Mouse (Mus musculus): ENCODE results near the gene Snx6.
"Not testable (repeated sequence)": the region's sequence is repeated elsewhere in the genome, so short reads cannot be mapped to it uniquely, and the experiment has no call there.

The Snx6 gene

DNA sequence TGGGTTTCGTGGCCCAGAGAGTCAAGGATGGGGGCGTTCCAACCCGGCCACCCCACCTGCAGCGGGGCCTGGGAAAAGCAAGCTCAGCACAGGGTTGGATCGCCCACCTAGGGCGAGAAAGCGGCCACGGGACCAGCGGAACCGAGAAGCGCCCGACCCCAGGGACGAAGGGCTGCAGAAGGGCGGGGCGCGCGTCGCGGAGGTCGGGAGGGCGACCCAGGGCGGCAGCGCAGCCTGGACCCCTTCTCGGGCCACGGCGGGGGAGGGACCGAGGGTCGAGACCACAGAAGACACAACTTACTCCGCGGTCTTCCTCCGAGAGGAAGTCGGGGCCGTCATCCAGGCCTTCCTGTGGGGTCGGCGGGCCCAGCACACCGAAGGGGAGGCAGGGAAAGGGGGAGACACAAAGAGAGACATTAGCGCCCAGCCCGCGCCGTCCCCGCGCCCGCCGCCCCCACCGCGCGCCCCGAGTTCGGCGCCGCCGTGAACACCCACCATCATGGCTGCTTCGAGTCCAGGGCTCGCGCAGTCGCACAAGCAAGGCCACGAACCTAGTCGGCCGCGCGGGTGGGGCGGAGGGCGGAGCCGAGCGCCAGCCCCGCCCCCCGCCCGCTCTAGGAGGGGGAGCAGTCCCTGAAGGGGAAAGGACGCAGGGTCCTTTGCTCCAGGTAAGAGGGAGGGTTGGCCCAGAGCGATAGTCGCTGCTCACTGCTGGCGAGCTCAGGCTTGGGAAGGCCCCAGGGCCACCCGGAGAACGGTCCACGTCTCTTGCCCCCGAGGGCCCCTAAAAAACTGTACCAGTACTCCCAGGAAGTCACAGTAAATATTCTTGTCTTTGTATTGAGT, at the start of gene Snx6:
Snx6 (minus strand) TSS at position 551 of the 846 bp plus-strand sequence.
- peak; percentile 80 to 87 for DNase-seq

DNA sequence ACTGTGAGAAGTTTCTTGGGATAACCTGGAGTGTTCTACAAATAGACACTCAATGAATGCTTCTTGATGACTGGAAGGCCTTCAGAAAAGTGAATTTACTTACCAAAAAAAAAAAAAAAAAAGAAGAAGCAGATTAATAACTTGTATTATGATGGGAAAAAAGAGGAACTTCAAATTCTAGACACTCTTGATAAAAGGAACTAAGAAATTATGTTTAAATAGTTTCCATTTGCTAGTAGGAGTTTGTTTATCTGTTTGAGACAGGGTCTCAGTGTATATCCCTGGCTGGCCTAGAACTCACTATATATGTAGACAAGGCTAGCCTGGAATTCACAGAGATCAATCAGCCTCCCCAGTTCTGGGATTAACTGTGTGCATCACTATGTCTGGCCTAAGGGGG, 48.9 kb upstream of the Snx6 start:
- no peak for DNase-seq

DNA sequence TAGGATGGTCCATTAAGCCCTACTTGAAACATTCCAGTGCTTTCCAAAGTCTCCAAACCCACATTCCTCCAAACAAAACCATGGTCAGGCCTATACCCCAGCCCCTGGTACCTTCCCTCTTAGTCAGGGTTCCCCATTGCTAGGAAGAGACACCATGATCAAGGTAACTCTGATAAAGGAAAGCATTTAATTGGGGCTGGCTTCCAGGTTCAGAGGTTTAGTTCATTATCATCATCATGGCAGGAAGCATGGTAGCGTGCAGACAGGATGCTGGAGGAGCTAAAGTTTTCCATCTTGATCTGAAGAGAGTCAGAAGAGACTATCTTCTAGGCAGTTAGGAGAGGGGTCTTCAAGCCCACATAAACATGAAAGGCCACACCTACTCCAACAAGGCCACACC, 46.1 kb upstream of the Snx6 start:
- no peak for DNase-seq

DNA sequence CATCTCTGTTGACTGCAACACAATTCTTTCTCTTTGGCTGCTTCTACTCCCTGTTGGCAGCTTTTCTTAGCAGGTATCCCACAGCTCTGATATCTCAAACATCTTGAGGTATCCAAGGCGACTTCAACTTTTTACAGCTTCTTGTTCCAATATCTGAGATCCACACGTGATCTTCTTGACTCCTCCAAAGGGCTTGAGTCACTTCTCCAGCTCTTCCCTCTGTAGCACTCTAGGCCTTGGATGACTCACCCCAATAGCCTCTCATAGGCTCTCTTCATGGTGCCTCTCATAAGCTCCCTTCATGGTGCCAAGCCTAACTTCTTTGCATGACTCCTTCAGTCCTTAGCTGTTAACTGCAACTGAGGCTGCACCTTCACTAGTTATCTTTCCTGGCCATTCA, 44.3 kb upstream of the Snx6 start:
- no peak for DNase-seq

DNA sequence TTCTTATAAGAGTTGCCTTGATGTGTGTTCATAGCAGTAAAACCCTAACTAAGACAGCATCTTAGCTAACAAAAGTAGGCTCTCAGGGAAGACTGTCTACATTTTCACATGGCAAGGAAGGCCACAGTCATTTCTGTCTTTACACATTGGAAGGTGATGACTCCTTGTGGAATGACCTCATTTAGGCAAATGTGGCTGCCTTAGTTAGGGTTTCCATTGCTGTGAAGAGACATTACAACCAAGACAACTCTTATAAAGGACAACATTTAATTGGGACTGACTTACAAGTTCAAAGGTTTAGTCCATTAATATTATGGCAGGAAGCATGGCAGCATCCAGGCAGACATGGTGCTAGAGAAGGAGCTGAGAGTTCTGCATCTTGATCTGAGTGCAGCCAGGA, 43.4 kb upstream of the Snx6 start:
- no peak for DNase-seq

DNA sequence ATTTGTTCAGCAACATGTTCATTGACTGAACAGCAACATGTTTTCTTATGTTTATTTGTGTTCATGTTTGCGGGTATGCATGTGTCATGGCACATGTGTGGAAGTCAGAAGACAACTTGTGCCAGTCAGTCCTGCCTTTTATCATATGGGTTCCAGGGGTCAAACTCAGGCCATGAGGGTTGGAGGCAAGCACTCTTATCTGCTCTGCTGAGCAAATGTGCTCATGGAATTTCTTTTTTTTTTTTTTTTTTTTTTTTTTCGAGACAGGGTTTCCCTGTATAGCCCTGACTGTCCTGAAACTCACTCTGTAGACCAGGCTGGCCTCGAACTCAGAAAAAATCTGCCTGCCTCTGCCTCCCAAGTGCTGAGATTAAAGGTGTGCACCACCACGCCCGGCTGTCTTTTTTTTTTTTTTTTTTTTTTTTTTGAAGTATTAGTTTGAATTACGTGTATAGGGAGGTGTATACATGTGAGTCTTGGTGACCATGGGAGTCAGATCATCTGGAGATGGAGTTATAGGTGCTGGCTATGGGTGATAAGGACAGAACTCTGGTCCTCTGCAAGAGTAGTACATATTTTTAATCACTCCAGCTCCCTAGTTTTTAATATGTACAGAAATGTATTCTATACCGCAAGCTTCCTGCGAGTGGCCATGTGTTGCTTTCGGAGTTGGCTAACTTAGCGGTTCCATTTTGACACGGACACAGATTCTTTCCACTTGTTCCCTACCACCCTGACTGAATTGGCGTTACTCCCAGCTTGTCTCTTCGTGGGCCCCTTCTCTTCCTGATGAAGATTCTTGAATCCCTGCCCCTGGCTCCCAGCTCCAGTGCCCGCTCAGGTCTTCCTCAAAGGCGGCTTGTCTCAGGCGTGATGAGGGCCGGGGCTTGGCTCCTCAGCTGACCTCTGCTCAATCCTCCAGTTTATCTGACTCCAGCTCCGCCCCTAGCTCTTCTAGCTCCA, 40.4 kb upstream of the Snx6 start:
- no peak for DNase-seq

DNA sequence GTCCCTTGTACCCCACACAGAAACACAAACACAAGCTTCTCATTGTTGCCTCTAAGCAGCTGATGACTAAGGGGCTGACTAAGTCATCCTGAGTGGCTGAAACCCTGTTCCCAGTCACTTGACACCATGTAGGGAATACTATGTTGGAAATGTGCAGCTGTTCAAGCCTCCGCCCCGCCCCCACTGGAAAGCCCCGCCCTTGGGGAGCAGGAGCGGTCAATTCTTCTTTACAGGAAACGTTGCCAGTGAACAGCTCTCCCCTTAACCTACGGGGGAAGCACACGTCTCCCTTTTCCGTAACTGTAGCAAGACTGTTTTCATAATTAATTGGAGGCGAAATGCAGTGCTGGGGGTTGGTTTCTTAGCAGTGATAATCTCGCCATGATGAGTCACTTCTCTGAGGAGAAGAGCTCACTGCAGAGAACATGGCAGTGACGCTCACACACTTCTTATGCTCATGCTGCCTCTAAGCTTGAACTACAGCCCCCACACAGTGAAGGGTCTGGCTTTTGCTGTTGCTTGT, 39.5 kb upstream of the Snx6 start:
- peak; percentile 16 to 24 for DNase-seq

DNA sequence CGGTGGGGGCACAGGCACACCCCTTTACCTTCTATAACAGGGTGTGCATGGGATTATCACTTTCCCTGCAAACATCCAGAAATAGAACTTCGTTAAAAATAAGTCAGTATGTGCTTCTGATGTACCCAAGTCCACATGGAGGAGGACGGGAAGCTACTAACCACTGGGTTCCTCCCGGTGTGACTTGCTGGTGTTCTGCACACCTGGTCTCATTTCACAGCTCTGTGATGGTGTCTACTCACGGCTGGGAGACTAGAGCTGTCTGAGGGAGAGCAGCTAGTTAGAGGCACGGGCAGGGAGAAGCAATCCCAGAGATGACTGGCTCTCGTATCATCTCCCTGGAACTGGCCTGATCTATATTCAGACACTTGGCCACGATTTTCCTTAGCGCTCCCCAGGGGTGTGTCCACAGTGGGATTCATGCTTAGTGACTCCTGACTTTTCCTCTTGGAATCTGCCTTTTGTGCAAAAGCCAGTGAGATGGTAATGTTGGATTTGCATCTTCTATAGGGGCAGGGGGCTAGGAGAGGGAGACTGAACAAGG, 38.4 kb upstream of the Snx6 start:
- no peak for DNase-seq

DNA sequence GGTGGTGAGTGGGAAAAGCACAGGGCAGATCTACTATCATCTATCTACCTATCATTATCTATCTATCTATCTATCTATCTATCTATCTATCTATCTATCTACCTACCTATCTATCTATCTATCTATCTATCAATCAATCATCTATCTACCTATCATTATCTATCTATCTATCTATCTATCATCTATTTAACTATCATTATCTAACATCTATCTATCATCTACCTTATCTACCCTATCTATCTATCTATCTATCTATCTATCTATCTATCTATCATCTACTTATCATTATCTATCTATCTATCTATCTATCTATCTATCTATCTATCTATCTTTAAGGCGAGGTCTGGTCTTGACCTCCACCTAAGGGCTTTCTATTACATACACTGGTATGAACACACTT, 36.4 kb upstream of the Snx6 start:
- not testable (repeated sequence) for DNase-seq

DNA sequence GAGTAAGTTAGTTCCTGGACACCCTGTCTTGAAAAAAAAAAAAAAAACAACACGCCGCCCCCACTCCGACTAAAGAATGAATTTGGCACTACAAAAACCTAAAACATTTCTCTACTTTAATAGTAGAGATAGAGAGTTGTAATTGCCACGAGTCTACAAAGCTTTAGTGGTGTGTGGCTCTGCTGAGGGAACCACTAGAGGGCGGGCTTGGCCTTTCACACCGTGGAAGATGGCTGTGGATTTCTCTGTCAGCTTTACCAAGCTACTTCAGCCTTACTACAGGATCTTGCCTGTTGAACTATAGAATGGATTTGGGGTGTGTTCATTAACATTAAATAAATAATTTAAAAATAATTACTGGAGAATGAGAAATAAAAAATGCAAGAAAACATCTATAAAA, 35.1 kb upstream of the Snx6 start:
- DNase-seq = peak; percentile 82 to 87

DNA sequence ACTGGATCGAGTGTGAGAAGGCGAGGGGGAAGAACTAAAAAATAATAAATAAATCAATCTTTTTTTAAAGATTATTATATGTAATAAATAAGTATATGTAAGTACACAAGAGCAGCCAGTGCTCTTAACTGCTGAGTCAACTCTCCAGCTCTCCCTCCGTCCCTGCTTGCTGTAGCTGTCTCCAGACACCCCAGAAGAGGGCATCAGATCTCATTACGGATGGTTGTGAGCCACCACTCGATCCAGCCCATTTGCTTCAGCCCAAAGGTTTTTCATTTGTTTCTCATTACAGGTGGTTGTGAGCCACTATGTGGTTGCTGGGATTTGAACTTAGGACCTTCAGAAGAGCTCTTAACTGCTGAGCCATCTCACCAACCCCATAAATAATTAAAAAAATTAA, 34.4 kb upstream of the Snx6 start:
- no peak for DNase-seq

DNA sequence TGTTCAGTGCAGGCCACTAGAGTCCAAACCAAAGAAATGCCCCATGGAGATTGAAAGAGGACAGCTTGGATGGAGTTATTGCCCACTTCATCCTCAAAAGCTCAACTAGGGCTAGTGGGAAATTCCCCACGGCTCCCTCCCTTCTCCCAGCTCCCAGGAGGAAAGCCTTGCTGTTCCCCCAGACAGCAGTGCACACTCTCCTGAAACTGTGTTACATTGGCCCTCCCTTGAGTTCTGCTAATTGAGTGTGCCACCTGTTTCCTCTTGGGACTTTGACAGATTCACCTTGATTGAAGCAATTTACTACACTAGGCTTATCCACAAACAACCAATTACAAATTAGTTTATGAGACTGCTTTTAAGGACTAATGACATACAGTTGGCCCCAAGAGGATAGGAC, 32.5 kb upstream of the Snx6 start:
- no peak for DNase-seq

DNA sequence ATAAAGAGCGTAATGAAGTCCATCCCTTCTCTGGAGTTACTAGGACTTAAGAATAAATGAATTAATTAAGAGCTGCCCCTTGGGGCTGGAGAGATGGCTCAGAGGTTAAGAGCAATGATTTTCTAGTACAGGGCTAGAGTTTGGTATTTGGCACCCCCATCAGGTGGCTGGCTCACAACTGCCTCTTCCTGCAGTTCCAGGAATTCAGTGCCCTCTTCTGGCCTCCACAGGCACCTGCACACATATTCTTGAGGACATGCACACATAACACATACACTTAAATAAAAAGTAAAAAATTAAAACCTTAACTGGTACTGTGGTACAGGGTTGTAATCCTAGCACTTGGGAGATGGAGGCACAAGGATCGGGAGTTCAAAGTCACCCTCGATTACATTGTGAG, 29.7 kb upstream of the Snx6 start:
- no peak for DNase-seq

DNA sequence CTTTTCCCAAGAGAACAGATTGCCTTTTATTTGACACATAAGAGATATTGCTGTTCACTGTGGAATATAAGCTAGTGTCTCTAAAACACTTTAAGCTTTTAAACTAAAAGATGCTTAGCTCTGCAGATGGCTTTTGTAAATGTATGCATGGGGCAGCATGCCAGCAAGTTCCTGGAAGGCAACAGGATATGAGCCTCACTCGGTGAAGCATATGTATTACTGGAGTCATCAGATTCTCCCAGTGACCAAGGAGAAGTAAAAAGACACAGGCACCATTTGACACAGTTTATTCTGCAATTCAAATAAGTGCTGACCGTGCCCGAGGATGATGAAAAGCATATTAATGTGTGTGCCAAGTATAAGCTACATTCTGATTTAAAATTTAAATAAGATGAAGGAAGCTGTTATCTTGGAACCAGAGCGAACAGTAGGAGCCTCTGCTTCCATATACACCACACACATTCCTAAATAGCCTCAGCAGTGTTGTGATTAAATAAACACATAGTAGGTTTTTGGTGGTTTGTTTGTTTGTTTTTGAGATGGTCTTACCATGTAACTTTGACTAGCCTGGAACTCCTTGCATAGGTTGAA, 27.4 kb upstream of the Snx6 start:
- no peak for DNase-seq

DNA sequence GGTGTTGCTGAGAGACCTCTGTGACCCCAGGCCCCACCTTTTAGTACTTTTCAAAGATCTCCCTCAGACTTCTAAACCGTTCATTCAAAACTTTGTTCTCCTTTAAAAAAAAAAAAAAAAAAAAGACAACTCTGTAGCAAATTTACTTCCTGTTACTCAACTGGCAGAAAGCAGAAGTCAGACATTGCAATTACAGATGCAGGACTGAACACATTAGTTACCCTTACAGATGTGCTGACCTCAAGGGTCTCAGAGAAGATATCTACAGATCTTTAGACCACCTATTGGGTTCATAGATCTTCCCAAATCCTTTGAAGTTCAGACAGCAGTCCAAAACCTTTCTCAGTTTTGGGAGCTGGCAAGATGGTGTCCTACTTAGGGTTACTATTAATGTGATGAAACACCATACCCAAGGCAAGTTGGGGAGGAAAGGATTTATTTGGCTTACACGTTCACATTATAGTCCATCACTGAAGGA, 25.2 kb upstream of the Snx6 start:
- no peak for DNase-seq

DNA sequence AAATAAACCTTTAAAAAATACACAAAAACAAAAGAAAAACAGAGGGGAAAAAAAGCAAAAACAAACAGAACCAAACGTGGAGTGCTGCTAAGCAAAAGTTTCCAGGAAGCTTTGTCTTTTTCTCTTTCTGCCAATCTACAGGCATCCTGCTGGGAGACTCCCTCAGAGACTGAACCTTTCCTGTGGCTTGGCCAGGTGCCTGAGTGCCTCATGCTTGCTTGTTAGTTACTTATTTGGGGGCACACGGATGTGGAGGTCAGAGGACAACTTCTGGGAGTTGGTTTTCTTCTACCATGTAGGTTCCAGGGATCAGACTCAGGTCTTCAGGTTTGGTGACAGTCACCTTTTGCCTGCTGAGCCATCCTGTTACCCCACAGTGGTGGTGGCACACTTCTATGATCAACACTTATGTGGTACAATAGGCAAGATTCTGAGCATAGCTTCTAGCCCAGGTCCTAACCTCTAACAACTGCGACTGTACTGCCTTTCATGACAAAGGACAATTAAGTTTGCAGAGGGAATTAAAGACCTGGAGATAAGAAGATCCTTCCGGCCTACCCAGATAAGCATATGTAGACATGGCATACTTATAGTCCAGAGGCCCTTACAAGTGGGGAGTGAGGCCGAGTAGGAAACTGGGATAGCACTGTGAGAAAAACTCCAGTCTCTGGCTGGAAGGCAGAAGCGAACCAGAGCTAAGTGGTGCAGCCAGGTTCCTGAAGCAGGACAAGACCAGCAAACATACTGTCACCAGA, 23.9 kb upstream of the Snx6 start:
- DNase-seq = no peak

DNA sequence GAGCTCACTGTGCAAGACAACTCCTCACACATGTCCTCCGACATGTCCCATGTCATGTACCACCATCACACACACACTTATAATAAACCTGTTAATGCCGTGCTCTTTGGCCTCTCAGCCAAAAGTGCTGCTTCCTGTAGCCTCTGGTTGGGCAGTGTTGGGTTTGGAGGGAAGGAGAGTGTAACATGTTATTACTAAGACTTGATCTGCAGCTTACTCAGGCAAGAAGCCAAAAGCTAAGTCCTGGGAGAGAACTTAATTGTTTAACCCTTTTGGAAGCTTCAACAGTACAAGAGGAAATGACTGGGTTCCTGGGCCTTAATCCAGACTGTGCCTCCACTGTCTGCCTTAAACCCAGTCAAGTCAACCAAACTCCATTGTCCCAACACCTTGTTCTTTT, 14.6 kb upstream of the Snx6 start:
- no peak for DNase-seq

DNA sequence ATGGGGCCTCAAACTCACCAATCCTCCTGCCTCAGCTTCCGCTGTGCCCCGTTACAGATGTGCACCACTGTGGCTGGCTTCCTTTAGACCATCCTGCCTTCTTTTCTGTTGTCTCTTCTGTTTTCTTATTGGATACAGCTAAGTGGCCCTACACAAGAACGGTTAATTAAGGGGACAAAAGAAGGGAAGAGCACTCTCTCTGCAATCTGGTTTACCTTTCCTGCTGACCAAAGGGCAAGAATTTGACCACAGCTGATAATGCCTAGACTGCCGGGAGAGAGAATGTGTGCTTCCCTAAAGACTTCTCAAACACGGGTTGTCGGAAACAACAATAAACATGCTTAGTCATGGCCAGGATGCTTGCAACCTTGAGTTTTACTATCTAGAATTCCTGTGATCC, 12.0 kb upstream of the Snx6 start:
- DNase-seq = no peak

DNA sequence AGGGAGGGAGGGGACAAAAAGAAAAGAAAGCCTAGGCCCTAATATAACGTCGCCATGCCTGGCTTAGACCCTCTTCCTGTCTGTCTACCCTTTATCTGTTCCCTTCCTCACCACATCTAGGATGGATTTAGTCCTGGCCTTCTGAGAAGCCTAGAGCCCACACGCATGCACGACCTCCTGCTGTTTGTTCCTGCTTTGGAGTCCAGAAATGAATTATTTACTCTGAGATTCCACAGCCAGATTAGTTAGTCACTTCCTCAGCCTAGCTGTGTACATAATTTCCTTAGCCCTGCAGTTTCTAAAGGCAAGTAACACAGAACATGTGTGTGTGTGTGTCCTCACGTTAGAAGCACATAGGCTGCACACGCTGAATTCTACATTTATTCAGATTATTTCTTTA, 10.6 kb upstream of the Snx6 start:
- no peak for DNase-seq

DNA sequence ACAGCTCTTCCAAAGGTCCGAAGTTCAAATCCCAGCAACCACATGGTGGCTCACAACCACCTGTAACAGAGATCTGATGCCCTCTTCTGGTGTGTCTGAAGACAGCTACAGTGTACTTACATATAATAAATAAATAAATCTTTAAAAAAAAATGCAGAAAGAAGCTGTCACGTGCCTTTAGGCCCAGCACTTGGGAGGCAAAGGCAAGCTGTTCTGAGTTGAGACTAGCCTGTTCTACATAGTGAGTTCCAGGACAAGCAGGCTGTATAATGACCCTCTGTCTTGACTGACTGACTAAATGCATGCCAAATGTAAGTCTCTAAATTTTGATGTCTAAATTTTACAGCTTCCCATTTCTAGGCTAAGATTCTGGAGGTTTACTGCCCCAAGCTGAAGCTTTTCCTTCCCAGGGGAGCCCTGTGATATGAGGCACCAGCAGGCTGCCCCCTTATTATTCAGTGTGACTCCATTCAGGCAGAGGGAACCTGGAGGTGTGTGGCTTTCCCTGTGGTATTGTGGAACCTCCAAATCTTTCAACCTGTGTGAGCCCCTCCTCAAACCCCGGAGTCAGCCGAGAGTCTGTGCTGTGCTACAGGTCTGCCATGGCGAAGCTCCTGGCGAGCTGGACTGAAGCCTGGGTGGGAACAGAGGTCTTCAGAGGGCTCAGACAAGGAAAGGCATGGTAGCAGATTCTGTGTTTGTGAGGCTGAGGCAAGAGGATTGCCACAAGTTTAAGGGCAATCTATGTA, 9.9 kb upstream of the Snx6 start:
- no peak for DNase-seq

DNA sequence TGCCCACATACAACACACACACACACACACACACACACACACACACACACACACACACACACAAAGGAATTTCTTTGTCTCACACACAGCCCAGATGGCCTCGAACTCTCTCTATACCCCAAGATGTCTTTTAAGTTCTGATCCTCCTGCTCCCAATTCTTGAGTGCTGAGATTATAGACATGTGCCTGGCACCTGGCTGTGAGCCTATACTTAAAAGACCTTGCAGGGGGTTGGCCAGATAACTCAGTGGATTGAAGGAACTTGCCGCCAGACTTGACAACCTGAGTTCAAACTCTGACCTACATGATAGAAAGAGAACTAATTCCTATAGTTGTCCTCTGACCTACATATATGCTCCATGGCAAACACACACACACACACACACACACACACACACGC, 8.0 kb upstream of the Snx6 start:
- DNase-seq = no peak
